Comparison of ENCODE assay signal across 8 mouse cellular contexts in the genomic region with DNA sequence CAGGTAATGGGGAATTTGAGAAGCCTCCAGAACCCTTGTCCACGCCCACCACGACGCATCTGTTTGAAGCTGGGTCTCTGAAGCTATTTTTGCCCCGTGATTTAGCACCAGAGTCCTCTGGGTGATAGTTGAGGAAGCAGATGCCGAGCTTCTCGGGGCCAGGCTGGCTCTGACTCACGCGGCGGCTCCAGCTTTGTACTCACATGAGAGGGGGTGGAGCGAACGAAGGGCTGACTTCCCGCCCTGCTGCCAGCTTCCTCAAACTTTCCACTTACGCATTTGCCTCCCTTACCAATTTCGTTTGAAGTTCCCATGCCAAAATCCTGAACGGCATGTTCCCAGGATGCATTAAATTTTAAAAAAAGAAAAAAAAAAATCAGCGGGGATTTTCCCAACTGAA.
DNase-seq lines count a peak whose midpoint lies in the region; ATAC-seq lines count a peak whose summit lies in the region.

No protein-coding gene starts in this region.

- ATAC-seq in CD4-positive, CD25-positive, alpha-beta regulatory T cell, adult 4 months, result peak; percentile 96

- peak; percentile 86 for DNase-seq in adrenal gland, postnatal 25 days
- DNase-seq in forelimb bud, embryonic 11.5 days (ENCODE audit: low read depth, low spot score), result peak; percentile 70
- peak; percentile 84 for DNase-seq in heart, postnatal 4 days
- peak; percentile 56 for DNase-seq in layer of hippocampus, adult 9-11 months
- DNase-seq in lung, postnatal 25 days (ENCODE audit: low spot score), result peak; percentile 89
- peak; percentile 58 for DNase-seq in ovary, postnatal 14 days (ENCODE audit: low spot score)
- DNase-seq in thymus, postnatal 14 days, result peak; percentile 87

Comparison
In these comparisons a context has a peak if more than half of its experiments do, and no peak if none do; other contexts are left out.
1. Peak in every context shown above with its lines: DNase-seq and ATAC-seq.